Mouse (Mus musculus): ENCODE measurements at regions not wholly inside any gene's neighbourhood (a gene's known extent, or its start where the extent isn't known, plus 50 kb on each side); places are given as distances from the start of the nearest gene placed in this dataset.

- Histone ChIP-seq H3K27me3 (no peaks in the 10 kb centered on the region), H3K4me3 (no peak overlapping the region), H3K36me3 (no peaks in the 10 kb centered on the region), H3K4me2 (no peak overlapping the region), H3K9ac (no peak overlapping the region), H3K4me1 (no peaks in the 10 kb centered on the region), H3K27ac (no peak overlapping the region), H3K9me3 (no peaks in the 10 kb centered on the region)
- WGBS, result 33% methylated on average over 11 of the region's 11 CpGs
- no peak for ATAC-seq (ENCODE audit: borderline replicate concordance, extremely low read depth, low FRiP score, low TSS enrichment)
These were observed 323.9 kb upstream of the Gm765 start for GRCm38 (mm10) chr6:98666388-98666989.

GRCm38 (mm10) chr6:98651827-98652226 lies 309.3 kb upstream of the Gm765 start:
- Histone ChIP-seq H3K4me1 (no peaks in the 10 kb centered on the region), H3K9me3 (no peaks in the 10 kb centered on the region), H3K9ac (no peak overlapping the region), H3K27me3 (no peaks in the 10 kb centered on the region), H3K27ac (no peak overlapping the region), H3K36me3 (no peaks in the 10 kb centered on the region), H3K4me3 (no peak overlapping the region), H3K4me2 (no peak overlapping the region)
- 85% methylated on average over 3 of the region's 3 CpGs for WGBS
- no peak for ATAC-seq (ENCODE audit: borderline replicate concordance, extremely low read depth, low FRiP score, low TSS enrichment)

DNA sequence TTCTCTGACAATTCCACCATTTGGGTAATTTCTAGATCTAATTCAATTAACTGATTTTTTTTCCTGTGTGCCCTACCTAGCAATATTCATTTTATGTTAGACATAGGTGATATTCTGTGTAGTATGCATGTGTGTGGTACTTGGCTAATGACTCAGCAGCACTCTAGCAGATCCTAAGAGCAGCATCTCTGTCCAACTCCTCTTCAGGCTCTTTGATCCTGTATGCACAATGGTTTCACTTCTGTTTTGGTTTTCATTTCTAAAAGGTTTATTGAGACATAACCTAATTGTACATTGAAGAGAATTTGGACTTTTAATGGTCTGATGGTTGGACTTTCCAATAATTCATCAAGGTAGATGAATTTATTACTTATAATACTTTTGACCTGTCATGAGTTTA lies 308.8 kb upstream of the Gm765 start:
- Histone ChIP-seq H3K4me2 (no peak overlapping the region), H3K27me3 (no peaks in the 10 kb centered on the region), H3K9me3 (no peaks in the 10 kb centered on the region), H3K4me3 (no peak overlapping the region), H3K36me3 (no peaks in the 10 kb centered on the region), H3K4me1 (no peaks in the 10 kb centered on the region), H3K27ac (no peak overlapping the region), H3K9ac (no peak overlapping the region)
- ATAC-seq (ENCODE audit: borderline replicate concordance, extremely low read depth, low FRiP score, low TSS enrichment), result no peak

- no peak overlapping the region for H3K4me2 ChIP-seq
- H3K27ac ChIP-seq, result no peak overlapping the region
- H3K36me3 ChIP-seq, result no peaks in the 10 kb centered on the region
- no peak for ATAC-seq (ENCODE audit: borderline replicate concordance, extremely low read depth, low FRiP score, low TSS enrichment)
- H3K9ac ChIP-seq, result no peak overlapping the region
- H3K9me3 ChIP-seq, result no peaks in the 10 kb centered on the region
- H3K4me3 ChIP-seq, result no peak overlapping the region
- no peaks in the 10 kb centered on the region for H3K27me3 ChIP-seq
- H3K4me1 ChIP-seq, result no peaks in the 10 kb centered on the region
- WGBS, result 83% methylated on average over 5 of the region's 5 CpGs
These were observed 297.8 kb upstream of the Gm765 start for GRCm38 (mm10) chr6:98640316-98640715.

- Histone ChIP-seq H3K4me2 (no peak overlapping the region), H3K4me1 (no peaks in the 10 kb centered on the region), H3K9me3 (no peaks in the 10 kb centered on the region), H3K9ac (no peak overlapping the region), H3K27ac (no peak overlapping the region), H3K36me3 (no peaks in the 10 kb centered on the region), H3K27me3 (no peaks in the 10 kb centered on the region), H3K4me3 (no peak overlapping the region)
- WGBS, result 75% methylated on average over 6 of the region's 6 CpGs
- no peak for ATAC-seq (ENCODE audit: borderline replicate concordance, extremely low read depth, low FRiP score, low TSS enrichment)
These were observed 293.3 kb upstream of the Gm765 start for GRCm38 (mm10) chr6:98635816-98636215.

DNA sequence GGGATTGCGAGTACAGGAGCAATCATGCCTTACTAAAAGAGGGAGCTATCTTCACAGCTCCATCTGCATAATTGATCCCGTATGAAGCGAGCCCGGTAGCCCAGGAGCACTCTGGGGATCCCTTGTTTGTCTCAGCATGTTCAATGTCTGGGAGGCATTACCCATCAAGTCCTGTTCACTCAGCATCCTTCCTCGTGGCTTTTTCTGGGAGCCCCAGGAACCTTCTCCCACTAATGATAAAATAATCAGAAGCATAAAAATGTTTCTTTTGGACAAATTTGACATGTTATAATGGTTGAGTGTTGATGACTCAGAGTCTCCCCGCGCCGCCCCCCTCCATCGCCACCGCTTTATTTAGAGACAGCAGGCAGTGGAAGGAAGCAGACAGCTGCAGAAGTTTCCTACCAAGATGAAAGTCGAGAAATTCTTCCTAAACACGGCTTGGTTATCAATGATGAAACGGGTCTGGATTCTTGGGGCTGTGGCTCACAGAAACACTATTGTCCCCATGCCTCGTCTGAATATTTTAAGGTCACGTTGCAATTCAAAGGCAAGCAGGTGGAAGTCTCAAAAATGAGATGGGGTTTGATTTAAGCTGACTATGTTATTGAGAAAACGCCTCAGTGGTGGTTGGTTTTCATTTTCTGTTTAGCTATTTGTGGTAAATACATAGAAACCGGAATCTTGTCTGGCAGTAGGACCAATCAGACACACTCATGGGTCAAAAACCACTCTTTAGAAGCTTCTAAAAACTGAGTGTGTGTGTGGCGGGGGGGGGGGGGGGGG lies 289.9 kb upstream of the Gm765 start:
- peak overlapping the region; percentile 33; the same call in 1 of the 2 replicates for H3K4me2 ChIP-seq

GRCm38 (mm10) chr6:98631269-98631668 lies 288.7 kb upstream of the Gm765 start:
- no peaks in the 10 kb centered on the region for H3K36me3 ChIP-seq
- no peak for ATAC-seq (ENCODE audit: borderline replicate concordance, extremely low read depth, low FRiP score, low TSS enrichment)
- 66% methylated on average over 8 of the region's 8 CpGs for WGBS

More for the DNA sequence above, 289.9 kb upstream of the Gm765 start:
- Histone ChIP-seq H3K9me3 (no peaks in the 10 kb centered on the region), H3K4me3 (no peak overlapping the region), H3K4me1 (no peaks in the 10 kb centered on the region), H3K27ac (no peak overlapping the region), H3K36me3 (no peaks in the 10 kb centered on the region), H3K27me3 (no peaks in the 10 kb centered on the region), H3K9ac (no peak overlapping the region)
- ATAC-seq (ENCODE audit: borderline replicate concordance, extremely low read depth, low FRiP score, low TSS enrichment), result no peak
- 36% methylated on average over 17 of the region's 18 CpGs for WGBS

DNA sequence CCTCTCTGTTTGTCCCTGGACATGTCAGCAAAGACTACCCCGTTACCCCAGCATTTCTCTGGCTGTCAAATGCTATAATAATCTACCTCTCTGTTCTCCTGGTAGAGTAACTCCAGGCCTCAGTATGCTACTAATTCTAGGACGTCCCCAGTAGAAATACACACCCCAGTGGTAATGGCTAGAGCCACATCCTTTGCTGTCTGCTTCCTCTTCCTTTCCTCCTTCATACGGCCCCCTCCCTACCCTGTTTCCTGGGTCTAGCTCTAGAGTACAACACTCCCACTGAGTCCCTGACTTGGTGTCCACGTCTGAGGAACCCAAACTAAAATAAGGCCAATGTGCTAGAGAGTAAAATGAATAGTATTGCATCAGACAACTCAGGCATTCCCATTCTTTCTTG lies 287.1 kb upstream of the Gm765 start:
- no peak overlapping the region for H3K27ac ChIP-seq
- H3K9me3 ChIP-seq, result no peaks in the 10 kb centered on the region
- H3K4me3 ChIP-seq, result no peak overlapping the region
- no peaks in the 10 kb centered on the region for H3K36me3 ChIP-seq
- no peak for ATAC-seq (ENCODE audit: borderline replicate concordance, extremely low read depth, low FRiP score, low TSS enrichment)
- H3K4me1 ChIP-seq, result no peaks in the 10 kb centered on the region
- WGBS, result 63% methylated on average over 4 of the region's 4 CpGs
- no peak overlapping the region for H3K4me2 ChIP-seq
- no peak overlapping the region for H3K9ac ChIP-seq
- H3K27me3 ChIP-seq, result no peaks in the 10 kb centered on the region

More at GRCm38 (mm10) chr6:98631269-98631668, 288.7 kb upstream of the Gm765 start:
- H3K4me3 ChIP-seq, result no peak overlapping the region
- H3K9ac ChIP-seq, result no peak overlapping the region
- no peak overlapping the region for H3K27ac ChIP-seq
- H3K4me2 ChIP-seq, result no peak overlapping the region
- no peaks in the 10 kb centered on the region for H3K4me1 ChIP-seq
- H3K27me3 ChIP-seq, result no peaks in the 10 kb centered on the region
- no peaks in the 10 kb centered on the region for H3K9me3 ChIP-seq

- no peaks in the 10 kb centered on the region for H3K4me1 ChIP-seq
- WGBS, result 67% methylated on average over 10 of the region's 10 CpGs
- H3K27me3 ChIP-seq, result no peaks in the 10 kb centered on the region
- H3K4me3 ChIP-seq, result no peak overlapping the region
- no peaks in the 10 kb centered on the region for H3K9me3 ChIP-seq
- ATAC-seq (ENCODE audit: borderline replicate concordance, extremely low read depth, low FRiP score, low TSS enrichment), result no peak
- H3K4me2 ChIP-seq, result no peak overlapping the region
- no peak overlapping the region for H3K27ac ChIP-seq
- H3K36me3 ChIP-seq, result no peaks in the 10 kb centered on the region
- H3K9ac ChIP-seq, result no peak overlapping the region
These were observed 283.9 kb upstream of the Gm765 start for GRCm38 (mm10) chr6:98626435-98626834.

GRCm38 (mm10) chr6:98620886-98621285 lies 278.3 kb upstream of the Gm765 start:
- no peak overlapping the region for H3K9ac ChIP-seq
- WGBS, result 47% methylated on average over 3 of the region's 3 CpGs
- peaks cover 5% of the 10 kb centered on the region; the same call in 1 of the 2 replicates for H3K4me1 ChIP-seq
- H3K36me3 ChIP-seq, result no peaks in the 10 kb centered on the region
- no peaks in the 10 kb centered on the region for H3K9me3 ChIP-seq
- H3K27ac ChIP-seq, result no peak overlapping the region
- no peaks in the 10 kb centered on the region for H3K27me3 ChIP-seq
- no peak overlapping the region for H3K4me3 ChIP-seq
- H3K4me2 ChIP-seq, result no peak overlapping the region
- no peak for ATAC-seq (ENCODE audit: borderline replicate concordance, extremely low read depth, low FRiP score, low TSS enrichment)

GRCm38 (mm10) chr6:98613030-98613429 lies 270.5 kb upstream of the Gm765 start:
- 41% methylated on average over 10 of the region's 10 CpGs for WGBS
- ATAC-seq (ENCODE audit: borderline replicate concordance, extremely low read depth, low FRiP score, low TSS enrichment), result no peak

GRCm38 (mm10) chr6:98609133-98609532 lies 266.6 kb upstream of the Gm765 start:
- H3K36me3 ChIP-seq, result no peaks in the 10 kb centered on the region
- WGBS, result 40% methylated on average over 1 of the region's 1 CpGs
- no peaks in the 10 kb centered on the region for H3K4me1 ChIP-seq
- ATAC-seq (ENCODE audit: borderline replicate concordance, extremely low read depth, low FRiP score, low TSS enrichment), result no peak
- H3K4me3 ChIP-seq, result no peak overlapping the region
- H3K27ac ChIP-seq, result no peak overlapping the region
- H3K4me2 ChIP-seq, result no peak overlapping the region
- H3K9ac ChIP-seq, result no peak overlapping the region
- no peaks in the 10 kb centered on the region for H3K27me3 ChIP-seq
- no peaks in the 10 kb centered on the region for H3K9me3 ChIP-seq

More at GRCm38 (mm10) chr6:98613030-98613429, 270.5 kb upstream of the Gm765 start:
- H3K9ac ChIP-seq, result no peak overlapping the region
- no peak overlapping the region for H3K27ac ChIP-seq
- no peaks in the 10 kb centered on the region for H3K9me3 ChIP-seq
- H3K27me3 ChIP-seq, result no peaks in the 10 kb centered on the region
- H3K4me2 ChIP-seq, result no peak overlapping the region
- H3K4me1 ChIP-seq, result no peaks in the 10 kb centered on the region
- no peaks in the 10 kb centered on the region for H3K36me3 ChIP-seq
- H3K4me3 ChIP-seq, result no peak overlapping the region

Data from lung, embryonic 15.5 days (tissue).